Mouse (Mus musculus): ENCODE results near the gene Gm20388.

DNA sequence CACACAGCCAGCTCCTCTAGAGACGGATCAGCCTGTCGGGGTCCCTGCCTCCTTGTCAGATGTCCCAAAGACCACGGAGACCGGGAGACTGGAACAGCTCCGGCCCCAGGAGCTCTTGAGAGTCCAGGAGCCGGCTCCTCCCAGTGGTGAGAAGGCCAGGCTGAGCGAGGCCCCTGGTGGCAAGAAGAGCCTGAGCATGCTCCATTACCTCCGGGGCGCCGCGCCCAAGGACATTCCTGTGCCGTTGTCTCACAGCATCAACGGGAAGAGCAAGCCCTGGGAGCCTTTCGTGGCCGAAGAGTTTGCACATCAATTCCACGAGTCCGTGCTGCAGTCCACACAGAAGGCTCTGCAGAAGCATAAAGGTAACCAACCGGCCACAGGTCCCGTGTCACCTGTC, 664.3 kb downstream of the Gm20388 start:
- TF ChIP-seq GATA1 (IDR thresholded peaks at IDR 0.05; ENCODE audit: low read length) (no peak), TAL1 (IDR thresholded peaks at IDR 0.05; ENCODE audit: low read length) (no peak)

All from erythroblast, embryonic 14.5 days (primary cell).